Mouse (Mus musculus) layer of hippocampus, postnatal 25 days (tissue): Measurements from ENCODE around the gene Cd38. TPM values are rescaled to one million over a fixed set of nuclear protein-coding genes. Genes with fewer than 3 reads are reported as not detected.
A peak's percentile ranks its signal among the peaks of the same experiment; 100 is the strongest.
"Not testable (repeated sequence)": the region's sequence is repeated elsewhere in the genome, so short reads cannot be mapped to it uniquely, and the experiment has no call there.

Experiments used
- DNase-seq, 2 experiments: peaks; one replicate each; pipeline ENCODE4 v3.0.0; 2022; ENCODE audit warnings: mixed read lengths in 2 of 2, low spot score in 1 of 2; ENCODE audit errors: extremely low spot score in 1 of 2
- total RNA-seq, 2 experiments: library from RNA; stranded (reverse); gene quantifications; 2 replicates each; pipeline ENCODE4 v1.2.3; 2021

Cd38 gene
- total RNA-seq, 2 experiments from 2014 or later: 7.6 to 9.6 TPM

- no peak for DNase-seq
These were observed 12.6 kb upstream of the Cd38 start for GRCm38 (mm10) chr5:43855769-43856168.

GRCm38 (mm10) chr5:43859663-43860062 is 8.7 kb upstream of the Cd38 start:
- no peak for DNase-seq

GRCm38 (mm10) chr5:43860096-43860495 is 8.3 kb upstream of the Cd38 start:
- no peak for DNase-seq

- DNase-seq: no peak
These were observed 7.5 kb upstream of the Cd38 start for GRCm38 (mm10) chr5:43860670-43861431.

GRCm38 (mm10) chr5:43863642-43864041 is 4.7 kb upstream of the Cd38 start:
- no peak for DNase-seq

GRCm38 (mm10) chr5:43865316-43865715 is 3.0 kb upstream of the Cd38 start:
- DNase-seq: no peak

GRCm38 (mm10) chr5:43868711-43869600 is 603 bp downstream of the Cd38 start:
- peak in 1 of 2 experiments; percentile 14 for DNase-seq

GRCm38 (mm10) chr5:43871845-43872244 is 3.5 kb downstream of the Cd38 start:
- no peak for DNase-seq

GRCm38 (mm10) chr5:43872652-43873051 is 4.3 kb downstream of the Cd38 start:
- no peak for DNase-seq

- no peak for DNase-seq
These were observed 13.7 kb downstream of the Cd38 start for GRCm38 (mm10) chr5:43882034-43882433.

GRCm38 (mm10) chr5:43885060-43885820 is 16.9 kb downstream of the Cd38 start:
- no peak for DNase-seq

GRCm38 (mm10) chr5:43892386-43892785 is 24.0 kb downstream of the Cd38 start:
- peak in 1 of 2 experiments; percentile 42 for DNase-seq

GRCm38 (mm10) chr5:43894113-43894512 is 25.8 kb downstream of the Cd38 start:
- peak in 1 of 2 experiments; percentile 23 for DNase-seq

- no peak for DNase-seq
These were observed 27.6 kb downstream of the Cd38 start for GRCm38 (mm10) chr5:43895931-43896330.

- DNase-seq: no peak
These were observed 36.3 kb downstream of the Cd38 start for GRCm38 (mm10) chr5:43904685-43905084.

- DNase-seq: no peak
These were observed 40.9 kb downstream of the Cd38 start for GRCm38 (mm10) chr5:43909213-43909612.

GRCm38 (mm10) chr5:43910006-43910405 is 41.7 kb downstream of the Cd38 start:
- DNase-seq: no peak

- not testable (repeated sequence) for DNase-seq
These were observed 44.5 kb downstream of the Cd38 start, which contains the start of gene Gm7879 for GRCm38 (mm10) chr5:43912844-43913243. Gene Gm7879 (plus strand): TSS chr5:43913144.

- no peak for DNase-seq
These were observed 47.0 kb downstream of the Cd38 start for GRCm38 (mm10) chr5:43915261-43915886.

- no peak for DNase-seq
These were observed 53.5 kb downstream of the Cd38 start for GRCm38 (mm10) chr5:43921877-43922276.
